In the genomic region with DNA sequence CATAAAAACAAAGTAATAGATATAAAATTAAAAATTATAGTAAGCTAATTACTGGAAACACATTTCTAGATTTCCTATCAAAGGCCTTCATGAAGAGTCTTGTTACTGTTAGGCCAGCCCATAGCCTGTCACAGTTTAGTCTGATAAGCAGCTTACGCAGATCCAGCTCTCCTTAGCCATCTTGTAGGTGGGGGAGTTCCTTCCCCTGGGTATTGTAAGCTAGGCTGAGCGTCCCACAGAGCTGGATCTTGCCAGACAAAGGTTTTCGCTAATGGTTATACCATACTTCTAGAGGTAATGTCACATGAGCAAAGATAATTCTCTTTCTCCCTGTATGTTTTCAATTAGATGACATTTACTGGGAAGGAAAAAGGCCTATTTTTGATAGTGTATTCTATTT, we compare ENCODE assay signal across 22 mouse cellular contexts. TPM values are rescaled to one million over a fixed set of nuclear protein-coding genes. Genes with fewer than 3 reads are reported as not detected.
DNase-seq lines count a peak whose midpoint lies in the region; ATAC-seq and TF ChIP-seq lines count a peak whose summit lies in the region.
"Had no signal": no experiment of that assay in that cellular context is flagged by ENCODE, and none has a peak within 500 bp of the region (broad histone marks: within the 10 kb centered on the region; RNA-seq: fewer than 3 reads in every experiment).

No protein-coding gene starts in this region.

- no peak for ATAC-seq in heart, embryonic 16.5 days (replicated peaks; ENCODE audit: extremely low read depth, insufficient read depth, low FRiP score)
- peak; percentile 55; the same call in 1 of the 2 replicates for ATAC-seq in liver, embryonic 11.5 days (replicated peaks; ENCODE audit: low FRiP score)
- ATAC-seq: CD4-positive, CD25-positive, alpha-beta regulatory T cell, adult 4 months; forebrain, embryonic 15.5 days; midbrain, embryonic 13.5 days had no signal

- no peak overlapping the region for H3K4me2 ChIP-seq in heart, embryonic 16.5 days (ENCODE audit: low read depth, low read length)
- no peak overlapping the region for H3K4me2 ChIP-seq in liver, embryonic 11.5 days
- H3K4me2 ChIP-seq: forebrain, embryonic 15.5 days; hindbrain, embryonic 12.5 days; limb, embryonic 15.5 days; midbrain, embryonic 13.5 days; neural tube, embryonic 13.5 days; stomach, embryonic 15.5 days had no signal

- TF ChIP-seq POLR2A in lung, adult 2 months (IDR thresholded peaks at IDR 0.05; ENCODE audit: borderline replicate concordance, extremely low read depth, low read depth, low read length) = no peak

- 47% methylated on average over 3 of the region's 3 CpGs for WGBS in heart, embryonic 16.5 days
- 50% methylated on average over 3 of the region's 3 CpGs for WGBS in liver, embryonic 11.5 days
- 62% methylated on average over 3 of the region's 3 CpGs for WGBS in lung, adult 2 months

- no peaks in the 10 kb centered on the region for H3K36me3 ChIP-seq in heart, embryonic 16.5 days (ENCODE audit: control insufficient read depth, insufficient read depth)
- H3K36me3 ChIP-seq in liver, embryonic 11.5 days (ENCODE audit: control insufficient read depth, insufficient read depth, low read length) = no peaks in the 10 kb centered on the region
- H3K36me3 ChIP-seq: forebrain, embryonic 15.5 days; hindbrain, embryonic 12.5 days; limb, embryonic 15.5 days; midbrain, embryonic 13.5 days; neural tube, embryonic 13.5 days; stomach, embryonic 15.5 days had no signal

- DNase-seq in gastrocnemius, adult 2 months = no peak
- DNase-seq in gastrocnemius, adult 8-10 months (ENCODE audit: low spot score in 2 of 2) = no peak
- DNase-seq in heart, postnatal 25 days (ENCODE audit: low spot score) = no peak
- no peak for DNase-seq in liver, embryonic 11.5 days (ENCODE audit: low spot score)
- peak; percentile 53 for DNase-seq in retina, postnatal 1 day
- DNase-seq in lung, adult 2 months = no peak
- no peak for DNase-seq in cerebellum, postnatal 10 days
- DNase-seq: embryo, embryonic 11 days; kidney, adult 2 months; kidney, postnatal 14 days; lung, postnatal 10 days; right cerebral cortex, postnatal 25 days; thymus, adult 18-20 months; thymus, postnatal 4 days had no signal

- peak overlapping the region; percentile 86 for H3K27ac ChIP-seq in gastrocnemius, adult 2 months
- H3K27ac ChIP-seq in heart, embryonic 16.5 days (ENCODE audit: low read length) = peak overlapping the region; percentile 62
- H3K27ac ChIP-seq in liver, embryonic 11.5 days (ENCODE audit: low read depth, low read length) = no peak overlapping the region
- H3K27ac ChIP-seq: forebrain, embryonic 15.5 days; hindbrain, embryonic 12.5 days; limb, embryonic 15.5 days; midbrain, embryonic 13.5 days; neural tube, embryonic 13.5 days had no signal

- H3K4me1 ChIP-seq in heart, embryonic 16.5 days (ENCODE audit: control insufficient read depth, insufficient read depth, low read length) = peaks cover 79% of the 10 kb centered on the region
- H3K4me1 ChIP-seq in liver, embryonic 11.5 days (replicated peaks; ENCODE audit: control insufficient read depth, insufficient read depth, low read length) = peaks cover 70% of the 10 kb centered on the region
- H3K4me1 ChIP-seq in lung, adult 2 months (ENCODE audit: control insufficient read depth, insufficient read depth, low read length) = peaks cover 17% of the 10 kb centered on the region

- no peak for TF ChIP-seq CTCF in gastrocnemius, adult 2 months (IDR thresholded peaks at IDR 0.05)
- TF ChIP-seq CTCF in lung, adult 2 months (IDR thresholded peaks at IDR 0.05; ENCODE audit: insufficient read depth, low read length) = no peak

- no peak overlapping the region for H3K4me3 ChIP-seq in gastrocnemius, adult 2 months
- no peak overlapping the region for H3K4me3 ChIP-seq in heart, embryonic 16.5 days (ENCODE audit: low read length)
- no peak overlapping the region for H3K4me3 ChIP-seq in liver, embryonic 11.5 days (ENCODE audit: low read depth, low read length)
- no peak overlapping the region for H3K4me3 ChIP-seq in lung, adult 2 months (replicated peaks; ENCODE audit: extremely low read depth, low read depth, low read length)
- H3K4me3 ChIP-seq: forebrain, embryonic 15.5 days; hindbrain, embryonic 12.5 days; limb, embryonic 15.5 days; midbrain, embryonic 13.5 days; neural tube, embryonic 13.5 days; stomach, embryonic 15.5 days had no signal

- no peaks in the 10 kb centered on the region for H3K9me3 ChIP-seq in heart, embryonic 16.5 days (replicated peaks; ENCODE audit: control insufficient read depth, low read length)
- H3K9me3 ChIP-seq in liver, embryonic 11.5 days (ENCODE audit: control insufficient read depth, low read length) = no peaks in the 10 kb centered on the region
- H3K9me3 ChIP-seq: forebrain, embryonic 15.5 days; hindbrain, embryonic 12.5 days; limb, embryonic 15.5 days; midbrain, embryonic 13.5 days; neural tube, embryonic 13.5 days; stomach, embryonic 15.5 days had no signal

- intact Hi-C loops in gastrocnemius, adult 2 months (cut with DNase I) = no loop called here
- intact Hi-C loops in heart, postnatal 25 days (cut with DNase I) = no loop called here

- no peaks in the 10 kb centered on the region for H3K27me3 ChIP-seq in heart, embryonic 16.5 days (ENCODE audit: control insufficient read depth, insufficient read depth, low read length)
- no peaks in the 10 kb centered on the region for H3K27me3 ChIP-seq in liver, embryonic 11.5 days (replicated peaks; ENCODE audit: control insufficient read depth, insufficient read depth, low read length)
- H3K27me3 ChIP-seq: forebrain, embryonic 15.5 days; hindbrain, embryonic 12.5 days; limb, embryonic 15.5 days; midbrain, embryonic 13.5 days; neural tube, embryonic 13.5 days; stomach, embryonic 15.5 days had no signal

- no peak overlapping the region for H3K9ac ChIP-seq in heart, embryonic 16.5 days (ENCODE audit: low read length)
- H3K9ac ChIP-seq in liver, embryonic 11.5 days (ENCODE audit: low read depth, low read length) = no peak overlapping the region
- H3K9ac ChIP-seq: forebrain, embryonic 15.5 days; hindbrain, embryonic 12.5 days; limb, embryonic 15.5 days; midbrain, embryonic 13.5 days; neural tube, embryonic 13.5 days; stomach, embryonic 15.5 days had no signal

RNA-seq across cellular contexts. Expression of a gene that starts 50.0 kb away (rescaled TPM):
- total RNA-seq in gastrocnemius, adult 2 months (2021) = 10 to 100 TPM; 17.0 to 29.5 TPM
- total RNA-seq in gastrocnemius, adult 8-10 months (2022) = 10 to 100 TPM; 17.4 to 25.8 (median 20.8) TPM
- polyA plus RNA-seq in heart, embryonic 16.5 days (2015; fragmentation: Nextera tagmentation; extraction: Ambion mirVana) = 107 and 109 TPM in 2 replicates
- total RNA-seq in heart, postnatal 25 days (2021) = 10 to 100 TPM; 50.2 to 53.3 TPM
- 65.0 and 69.0 TPM in 2 replicates for polyA plus RNA-seq in liver, embryonic 11.5 days (2014; fragmentation: Nextera tagmentation; extraction: Ambion mirVana)
- 40.0 and 53.0 TPM in 2 replicates for polyA plus RNA-seq in lung, adult 2 months (2012; rRNA removed)
